Mouse (Mus musculus): ENCODE results near the gene Ncoa4.

- TF ChIP-seq CTCF (IDR thresholded peaks at IDR 0.05; ENCODE audit: control insufficient read depth, insufficient read depth, insufficient replicate concordance, low read depth, low read length): no peak
- TF ChIP-seq POLR2A (IDR thresholded peaks at IDR 0.05; ENCODE audit: control insufficient read depth, low read depth, low read length): no peak
These were observed 898 bp downstream of the Ncoa4 start for GRCm38 (mm10) chr14:32160563-32160962.

All from testis, adult 2 months (tissue).